Mouse (Mus musculus) T-helper 2 cell (primary cell): ENCODE measurements around the gene Fam171a2.
"Not testable (repeated sequence)": the region's sequence is repeated elsewhere in the genome, so short reads cannot be mapped to it uniquely, and the experiment has no call there.

Experiments used
- in situ Hi-C: fragments of 300-600 bp; cut with MboI, MseI; formaldehyde crosslinking; loops from one replicate; pipeline ENCODE4 v1.15.1; 2025; ENCODE audit warnings: high pct_unique_total_duplicates

The Fam171a2 gene

DNA sequence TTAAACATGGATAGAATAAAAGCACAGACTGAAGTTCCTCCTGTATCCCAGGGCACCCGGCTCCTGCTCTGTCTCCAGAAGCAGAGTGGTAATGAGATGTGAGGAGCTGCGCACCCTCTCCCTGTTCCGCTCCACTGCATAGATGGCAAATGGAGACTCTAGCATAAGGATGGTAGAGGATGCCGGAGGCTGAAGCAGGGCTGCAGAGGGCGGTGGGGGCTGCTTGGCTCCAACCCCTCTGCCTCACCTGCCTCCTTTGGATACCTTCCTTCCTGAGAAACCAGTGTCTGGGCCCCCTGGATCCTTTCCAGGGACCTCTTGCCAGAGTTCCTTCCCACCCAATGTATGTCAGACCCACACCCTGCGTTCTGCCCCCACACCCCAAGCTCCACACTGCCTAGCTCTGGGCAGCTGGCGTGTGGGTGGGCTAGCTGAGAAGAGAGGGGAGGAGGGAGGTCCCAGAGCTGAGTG, 50.8 kb downstream of the Fam171a2 start:
- in situ Hi-C loops = no loop called here

DNA sequence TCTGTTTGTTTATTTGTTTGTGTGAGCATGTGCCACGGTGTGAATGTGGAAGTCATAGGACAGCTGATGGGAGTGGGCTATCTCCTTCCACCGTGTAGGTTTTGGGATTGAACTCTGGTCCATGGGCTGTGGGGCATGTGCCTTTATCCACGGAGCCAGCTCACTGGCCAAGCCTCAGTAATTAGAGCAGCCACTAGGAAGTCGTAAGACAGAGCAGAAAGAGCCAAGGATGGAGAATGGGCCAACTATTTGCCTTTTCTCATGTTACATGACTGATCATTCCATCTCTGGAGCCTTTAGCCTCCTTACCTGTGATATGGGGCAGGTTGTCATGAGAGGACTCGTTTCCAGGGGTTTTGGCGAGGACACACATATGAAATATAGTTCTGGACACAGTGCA, 51.2 kb downstream of the Fam171a2 start:
- in situ Hi-C loops = no loop called here

DNA sequence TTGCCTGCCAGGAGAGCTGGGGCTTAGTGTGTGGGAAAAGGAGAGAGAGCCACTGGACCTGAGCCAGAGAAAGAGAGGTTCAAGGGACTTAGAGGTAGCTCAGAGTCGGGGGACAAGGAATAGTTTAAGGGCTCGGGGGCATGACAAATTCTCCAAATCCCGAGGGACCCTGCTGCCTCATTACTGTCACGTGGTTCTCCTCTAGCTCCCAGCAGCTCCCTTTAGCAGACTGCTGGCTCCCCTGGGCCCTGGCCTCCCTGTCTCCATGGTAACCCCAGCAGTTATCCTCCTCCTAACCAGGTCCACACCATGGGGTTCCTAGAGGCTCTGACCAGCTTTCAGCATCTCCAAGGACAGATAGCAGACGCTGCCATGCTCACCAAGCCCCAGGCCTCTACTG, 52.2 kb downstream of the Fam171a2 start:
- in situ Hi-C loops = no loop called here

DNA sequence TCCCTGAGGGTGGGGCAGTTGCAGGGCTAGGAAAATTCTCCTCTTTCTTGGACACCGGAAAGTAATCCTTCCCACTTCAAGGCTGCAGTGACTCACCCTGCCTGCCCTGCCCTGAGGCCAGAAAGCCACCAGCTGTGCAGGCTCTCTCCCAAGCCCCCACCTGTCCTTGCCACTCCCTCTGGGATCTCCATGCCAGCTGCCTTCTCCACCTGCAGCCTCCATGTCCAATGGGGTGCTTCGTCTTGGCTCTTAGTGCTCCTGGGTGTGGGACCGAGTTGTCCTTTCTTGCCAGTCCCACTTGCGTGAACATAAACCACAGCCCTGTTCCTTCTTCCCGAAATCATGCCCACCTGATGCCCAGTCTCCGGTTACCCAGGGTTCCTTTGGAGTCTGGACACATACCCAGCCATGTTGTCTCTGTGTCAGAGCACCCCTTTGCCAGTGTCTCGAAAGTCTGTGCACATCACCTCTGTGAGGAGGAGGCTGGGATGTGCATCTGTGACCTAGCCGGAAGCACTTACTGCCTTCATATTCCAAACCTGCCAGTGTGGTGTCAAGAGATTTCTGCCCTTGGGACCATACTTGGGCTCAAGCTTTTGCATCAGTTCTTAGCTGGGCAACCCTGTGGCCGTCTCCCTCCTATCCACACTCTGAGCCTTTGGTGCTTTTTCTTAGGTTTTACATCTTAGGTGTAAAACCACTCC, 52.9 kb downstream of the Fam171a2 start:
- in situ Hi-C loops = no loop called here

DNA sequence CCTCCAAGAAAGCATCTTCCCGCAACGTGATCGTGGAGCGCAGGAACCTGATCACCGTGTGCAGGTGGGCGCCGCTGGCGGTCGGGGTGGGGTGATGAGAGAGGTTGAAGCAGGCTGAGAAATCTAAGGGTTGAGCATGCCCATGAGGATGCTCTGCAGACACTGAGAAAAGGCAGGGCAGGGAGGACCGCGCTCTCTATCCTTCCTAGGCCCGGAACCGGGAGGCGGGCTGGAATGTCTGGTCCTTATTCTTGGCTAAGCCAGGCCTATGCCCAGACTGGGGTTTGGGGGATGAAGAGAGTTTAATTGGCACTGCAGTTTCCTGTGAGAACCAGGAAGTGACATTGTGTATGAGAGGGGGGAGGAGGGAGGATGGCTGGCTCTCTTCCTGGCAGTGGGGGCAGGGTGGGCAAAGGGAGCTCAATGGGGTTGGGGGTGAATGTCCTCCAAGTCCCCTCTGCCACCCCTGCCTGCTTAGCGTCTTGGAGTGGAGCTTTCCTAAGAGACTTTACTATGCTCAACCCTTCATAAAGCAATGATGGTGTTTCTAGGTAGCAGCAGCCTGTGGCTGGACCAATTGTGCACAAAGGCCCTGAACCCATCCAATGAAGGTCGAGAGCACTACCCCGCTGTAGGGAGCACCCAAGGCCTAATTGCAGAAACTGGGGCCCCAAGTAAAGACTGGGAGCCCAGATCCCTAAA, 53.6 kb downstream of the Fam171a2 start:
- in situ Hi-C loops = no loop called here

DNA sequence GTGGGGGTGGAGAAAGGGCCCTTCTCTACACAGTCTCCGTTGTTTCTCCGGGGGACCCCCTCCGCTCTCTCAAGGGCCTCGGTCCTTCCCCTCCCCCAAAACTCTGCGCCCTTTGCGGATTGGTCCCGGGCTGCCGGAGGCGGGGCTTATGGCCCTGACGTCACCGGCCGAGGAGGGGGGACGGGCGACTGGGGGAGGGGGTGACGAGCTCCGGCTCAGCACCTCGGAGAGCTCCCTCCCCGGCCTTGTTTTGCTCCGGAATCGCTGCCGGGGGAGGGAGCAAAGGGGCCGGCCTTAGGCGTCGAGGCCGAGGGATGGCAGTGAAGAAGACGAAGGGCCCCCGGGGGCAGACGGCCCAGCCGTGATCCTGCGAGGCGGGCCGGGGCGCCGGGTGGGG, 54.2 kb downstream of the Fam171a2 start, which contains the start of gene Rundc3a:
Rundc3a (plus strand) TSS at position 166 of the 397 bp plus-strand sequence.
- in situ Hi-C loops = no loop called here

DNA sequence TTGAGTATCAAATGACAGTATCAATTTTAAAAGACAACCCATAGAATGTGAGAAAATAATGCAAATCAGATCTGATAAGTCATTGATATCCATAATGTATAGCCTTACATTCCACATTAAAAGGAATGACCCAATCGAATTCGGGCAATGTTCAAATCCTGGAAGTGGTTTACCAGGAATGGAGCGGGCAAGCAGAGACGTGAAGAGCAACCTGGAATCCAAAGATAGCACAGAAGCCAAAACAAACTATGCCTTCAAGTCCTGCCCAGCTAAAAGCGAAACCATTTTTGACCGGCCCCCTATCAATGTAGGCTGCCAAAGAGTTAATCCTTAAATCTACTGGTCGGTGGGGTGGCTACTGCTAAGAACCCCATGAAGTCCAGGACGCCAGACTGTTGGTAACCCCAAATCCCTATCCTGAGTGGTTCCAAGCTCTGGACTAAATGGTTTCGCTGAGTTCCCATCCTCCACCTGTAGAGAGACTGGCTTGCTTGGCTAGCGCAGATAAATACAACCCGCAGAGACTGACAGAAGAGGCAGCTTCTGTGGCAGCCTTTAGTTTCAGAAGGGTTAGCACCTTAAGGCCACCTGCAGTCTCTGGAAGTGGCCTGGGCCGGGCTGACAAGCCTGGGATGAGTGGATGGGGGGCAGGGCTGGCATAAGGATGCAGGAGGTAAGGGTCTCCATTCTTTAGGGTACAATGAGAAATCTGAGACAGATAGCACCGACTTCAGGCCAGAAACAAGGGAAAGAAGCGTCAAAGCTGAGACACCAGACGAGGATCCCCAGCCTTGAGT, 54.8 kb downstream of the Fam171a2 start:
- in situ Hi-C loops = no loop called here

DNA sequence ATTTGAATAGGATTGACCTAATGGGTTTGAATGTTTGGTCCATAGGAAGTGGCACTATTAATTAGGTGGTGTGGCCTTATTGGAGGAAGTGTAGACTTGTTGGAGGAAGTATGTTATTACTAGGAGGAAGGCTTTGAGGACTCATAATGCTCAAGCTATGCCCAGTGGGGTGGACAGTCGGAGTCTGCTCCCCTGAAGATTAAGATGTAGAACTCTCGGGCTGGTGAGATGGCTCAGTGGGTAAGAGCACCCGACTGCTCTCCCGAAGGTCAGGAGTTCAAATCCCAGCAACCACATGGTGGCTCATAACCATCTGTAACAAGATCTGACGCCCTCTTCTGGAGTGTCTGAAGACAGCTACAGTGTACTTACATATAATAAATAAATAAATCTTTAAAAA, 58.0 kb downstream of the Fam171a2 start:
- in situ Hi-C loops = not testable (repeated sequence)
